Mouse (Mus musculus) lung, postnatal 0 days (tissue): ENCODE measurements around the gene Spats1. TPM values are rescaled to one million over a fixed set of nuclear protein-coding genes. Genes with fewer than 3 reads are reported as not detected.
A peak's percentile ranks its signal among the peaks of the same experiment; 100 is the strongest.

ENCODE experiments used
- ATAC-seq: fragments of 200-750 bp; cut with Nextera tagmentation; 2 replicates; pipeline ENCODE4 v1.8.0; 2017; ENCODE audit warnings: moderate library complexity
- DNase-seq: peaks from one replicate; pipeline ENCODE4 v3.0.0-alpha.2; 2016; ENCODE audit warnings: low spot score
- H3K27ac ChIP-seq: fragments of 300-500 bp; sonication (generic); 2 replicates; pipeline ENCODE4 v1.5.1; 2014; ENCODE audit warnings: antibody characterized with exemption, mild to moderate bottlenecking, low read length, mixed read lengths
- H3K27me3 ChIP-seq: fragments of 300-500 bp; sonication (generic); replicated peaks from 2 replicates; pipeline ENCODE4 v1.6.1; 2014; ENCODE audit warnings: low read length, mixed read lengths; ENCODE audit not compliant: insufficient read depth
- H3K36me3 ChIP-seq: fragments of 300-500 bp; sonication (generic); 2 replicates; pipeline ENCODE4 v1.6.1; 2014; ENCODE audit warnings: low read length, mixed read lengths; ENCODE audit not compliant: insufficient read depth
- H3K4me1 ChIP-seq: fragments of 300-500 bp; sonication (generic); 2 replicates; pipeline ENCODE4 v1.6.1; 2014; ENCODE audit warnings: antibody characterized with exemption, low read depth, low read length, mixed read lengths; ENCODE audit not compliant: insufficient read depth
- H3K4me2 ChIP-seq: fragments of 300-500 bp; sonication (generic); replicated peaks from 2 replicates; pipeline ENCODE4 v1.6.1; 2014; ENCODE audit warnings: low read depth, mild to moderate bottlenecking, low read length, moderate library complexity, mixed read lengths
- H3K4me3 ChIP-seq: fragments of 300-500 bp; sonication (generic); 2 replicates; pipeline ENCODE4 v1.5.1; 2014; ENCODE audit warnings: low read depth, low read length
- H3K9ac ChIP-seq: fragments of 300-500 bp; sonication (generic); replicated peaks from 2 replicates; pipeline ENCODE4 v1.6.1; 2014; ENCODE audit warnings: low read depth, mild to moderate bottlenecking
- H3K9me3 ChIP-seq: fragments of 300-500 bp; sonication (generic); 2 replicates; pipeline ENCODE4 v1.6.1; 2016; ENCODE audit warnings: low read length, mixed read lengths
- CTCF ChIP-seq: IDR thresholded peaks from 2 replicates; pipeline ENCODE4 v1.5.1; 2016; ENCODE audit warnings: antibody characterized with exemption, mild to moderate bottlenecking
- EP300 ChIP-seq: IDR thresholded peaks from 2 replicates; pipeline ENCODE4 v1.6.1; 2016; ENCODE audit warnings: antibody characterized with exemption, mild to moderate bottlenecking, control low read depth
- WGBS: fragments of 180-500 bp; shearing (Covaris S2); extraction: QIAGEN DNeasy Blood & Tissue Kit; methylation state at CpG from one replicate; pipeline ENCODE4 v1.1.7; 2014; 5-methylcytosine and 5-hydroxymethylcytosine counted together
- polyA plus RNA-seq: library from polyadenylated mRNA; unstranded; fragments of >200 nt; fragmentation: Nextera tagmentation; extraction: Ambion mirVana; gene quantifications from 2 replicates; pipeline ENCODE4 v1.2.1, GENCODE M21; 2015

Spats1 gene
- polyA plus RNA-seq, 1 experiment from 2014 or later: 0.19 TPM

DNA sequence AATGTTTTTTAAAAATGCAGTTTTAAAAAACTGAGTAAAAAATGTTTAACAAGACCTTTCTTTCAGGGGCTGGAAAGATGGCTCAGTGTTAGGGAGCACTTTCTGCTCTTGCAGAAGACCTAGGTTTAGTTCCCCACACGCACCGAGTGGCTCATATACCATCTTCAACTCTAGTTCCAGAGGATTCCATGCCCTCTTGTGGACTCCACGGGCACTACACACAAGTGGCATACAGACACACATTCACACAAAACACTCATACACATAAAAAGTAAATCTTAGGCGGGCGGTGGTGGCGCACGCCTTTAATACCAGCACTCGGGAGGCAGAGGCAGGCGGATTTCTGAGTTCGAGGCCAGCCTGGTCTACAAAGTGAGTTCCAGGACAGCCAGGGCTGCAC is 68.9 kb downstream of the Spats1 start:
- no peaks in the 10 kb centered on the region for H3K9me3 ChIP-seq
- H3K4me3 ChIP-seq: no peak overlapping the region
- no peak overlapping the region for H3K9ac ChIP-seq
- ATAC-seq: no peak
- no peaks in the 10 kb centered on the region for H3K27me3 ChIP-seq
- DNase-seq: no peak
- 92% methylated on average over 10 of the region's 10 CpGs for WGBS
- H3K36me3 ChIP-seq: peaks cover 18% of the 10 kb centered on the region
- H3K4me1 ChIP-seq: no peaks in the 10 kb centered on the region
- peak; percentile 25; the same call in 1 of the 2 replicates for TF ChIP-seq CTCF
- TF ChIP-seq EP300: no peak
- H3K27ac ChIP-seq: no peak overlapping the region
- no peak overlapping the region for H3K4me2 ChIP-seq

GRCm38 (mm10) chr17:45403207-45403606 is 72.0 kb downstream of the Spats1 start:
- peaks cover 9% of the 10 kb centered on the region for H3K36me3 ChIP-seq

GRCm38 (mm10) chr17:45402601-45403000 is 72.6 kb downstream of the Spats1 start:
- H3K36me3 ChIP-seq: peaks cover 7% of the 10 kb centered on the region
- H3K4me3 ChIP-seq: no peak overlapping the region
- no peak overlapping the region for H3K27ac ChIP-seq
- 67% methylated on average over 3 of the region's 3 CpGs for WGBS
- ATAC-seq (no peak), DNase-seq (no peak)
- H3K27me3 ChIP-seq: no peaks in the 10 kb centered on the region
- no peaks in the 10 kb centered on the region for H3K4me1 ChIP-seq
- no peak overlapping the region for H3K9ac ChIP-seq
- TF ChIP-seq EP300: no peak
- TF ChIP-seq CTCF: no peak
- H3K4me2 ChIP-seq: no peak overlapping the region
- no peaks in the 10 kb centered on the region for H3K9me3 ChIP-seq

More at GRCm38 (mm10) chr17:45403207-45403606, 72.0 kb downstream of the Spats1 start:
- DNase-seq: peak; percentile 68
- Histone ChIP-seq H3K9ac (no peak overlapping the region), H3K27me3 (no peaks in the 10 kb centered on the region), H3K27ac (no peak overlapping the region), H3K4me3 (no peak overlapping the region), H3K4me2 (no peak overlapping the region), H3K4me1 (no peaks in the 10 kb centered on the region), H3K9me3 (no peaks in the 10 kb centered on the region)
- WGBS: 7% methylated on average over 3 of the region's 3 CpGs
- TF ChIP-seq CTCF (peak; percentile 74), EP300 (no peak)
- ATAC-seq: no peak

DNA sequence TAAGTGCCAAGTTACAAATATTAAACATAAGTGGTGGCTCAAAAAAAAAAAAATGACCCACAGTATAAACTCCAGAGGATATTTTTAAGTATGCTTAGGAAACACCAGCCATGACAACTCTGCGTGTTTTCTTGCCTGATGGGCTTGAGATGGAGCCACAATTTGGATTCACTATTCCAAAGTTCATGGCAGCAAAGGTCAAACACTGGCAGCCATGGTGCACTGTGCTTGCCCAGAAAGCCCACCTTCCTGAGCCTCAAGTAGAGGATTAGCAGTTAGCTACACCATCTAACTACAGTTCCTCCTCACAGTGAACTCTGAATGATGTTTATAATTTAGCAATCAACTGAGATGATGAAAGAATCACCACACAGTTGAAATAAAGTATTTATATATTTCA is 73.1 kb downstream of the Spats1 start:
- Histone ChIP-seq H3K9me3 (no peaks in the 10 kb centered on the region), H3K36me3 (peaks cover 3% of the 10 kb centered on the region; the same call in 1 of the 2 replicates), H3K9ac (no peak overlapping the region), H3K4me1 (no peaks in the 10 kb centered on the region), H3K4me3 (no peak overlapping the region), H3K27me3 (no peaks in the 10 kb centered on the region), H3K27ac (no peak overlapping the region), H3K4me2 (no peak overlapping the region)
- no peak for TF ChIP-seq EP300
- TF ChIP-seq CTCF: no peak
- DNase-seq (no peak), ATAC-seq (no peak)
- 61% methylated on average over 1 of the region's 1 CpGs for WGBS

- no peak overlapping the region for H3K4me3 ChIP-seq
- no peaks in the 10 kb centered on the region for H3K27me3 ChIP-seq
- no peak overlapping the region for H3K27ac ChIP-seq
- no peak overlapping the region for H3K4me2 ChIP-seq
- H3K9me3 ChIP-seq: no peaks in the 10 kb centered on the region
- H3K9ac ChIP-seq: no peak overlapping the region
- ATAC-seq: no peak
- H3K36me3 ChIP-seq: peaks cover 3% of the 10 kb centered on the region; the same call in 1 of the 2 replicates
- H3K4me1 ChIP-seq: no peaks in the 10 kb centered on the region
- TF ChIP-seq EP300 (no peak), CTCF (no peak)
- DNase-seq: peak; percentile 17
- WGBS: 82% methylated on average over 5 of the region's 5 CpGs
Observed at GRCm38 (mm10) chr17:45401126-45401905, 73.9 kb downstream of the Spats1 start.

DNA sequence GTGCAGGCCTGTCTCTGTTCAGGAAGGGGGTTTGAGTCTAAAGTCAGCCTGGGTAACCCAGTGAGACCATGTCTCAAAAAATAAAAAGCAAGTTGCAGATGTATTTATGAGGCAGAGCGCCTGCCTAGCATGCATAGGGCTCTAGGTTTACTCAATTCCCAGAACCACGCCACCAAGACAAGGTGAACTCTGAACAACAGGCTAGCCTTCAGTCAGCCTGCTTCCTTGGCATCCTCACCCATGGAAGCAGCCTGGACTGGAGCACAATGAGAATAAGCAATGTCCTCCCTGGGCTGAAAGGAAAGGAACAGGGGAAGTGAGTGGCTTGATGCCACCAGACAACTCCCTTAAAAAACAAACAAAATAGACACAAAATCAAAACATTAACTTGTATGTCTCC is 77.2 kb downstream of the Spats1 start:
- no peak overlapping the region for H3K9ac ChIP-seq
- no peak overlapping the region for H3K4me3 ChIP-seq
- no peak for ATAC-seq
- H3K4me2 ChIP-seq: no peak overlapping the region
- no peaks in the 10 kb centered on the region for H3K36me3 ChIP-seq
- no peaks in the 10 kb centered on the region for H3K27me3 ChIP-seq
- 98% methylated on average over 2 of the region's 2 CpGs for WGBS
- TF ChIP-seq CTCF (no peak), EP300 (no peak)
- no peak for DNase-seq
- no peak overlapping the region for H3K27ac ChIP-seq
- no peaks in the 10 kb centered on the region for H3K9me3 ChIP-seq
- H3K4me1 ChIP-seq: no peaks in the 10 kb centered on the region
